Mouse (Mus musculus): Measurements from ENCODE around the gene F2rl3. TPM values are rescaled to one million over a fixed set of nuclear protein-coding genes. Genes with fewer than 3 reads are reported as not detected.

F2rl3 gene
- polyA plus RNA-seq, 1 experiment from 2014 or later, result 3.3 TPM

GRCm38 (mm10) chr8:72728636-72729035 lies 33.0 kb upstream of the F2rl3 start:
- Histone ChIP-seq H3K4me2 (ENCODE audit: low read depth, low read length) (no peak overlapping the region), H3K4me3 (ENCODE audit: low read depth, low read length) (no peak overlapping the region), H3K9me3 (ENCODE audit: low read length) (no peaks in the 10 kb centered on the region), H3K36me3 (replicated peaks; ENCODE audit: insufficient read depth, low read length) (peaks cover 65% of the 10 kb centered on the region), H3K9ac (replicated peaks) (no peak overlapping the region), H3K27ac (ENCODE audit: low read depth) (no peak overlapping the region), H3K4me1 (ENCODE audit: insufficient read depth) (peaks cover 8% of the 10 kb centered on the region), H3K27me3 (ENCODE audit: insufficient read depth, low read length) (no peaks in the 10 kb centered on the region)
- no peak for ATAC-seq
- WGBS (ENCODE audit: insufficient replicate concordance), result 81% methylated on average over 1 of the region's 1 CpGs
- TF ChIP-seq CTCF (IDR thresholded peaks at IDR 0.05; ENCODE audit: low read depth) (no peak), EP300 (IDR thresholded peaks at IDR 0.05; ENCODE audit: low read depth) (no peak)
- DNase-seq, result no peak

- Histone ChIP-seq H3K9ac (replicated peaks) (no peak overlapping the region), H3K4me1 (ENCODE audit: insufficient read depth) (no peaks in the 10 kb centered on the region), H3K4me2 (ENCODE audit: low read depth, low read length) (no peak overlapping the region), H3K36me3 (replicated peaks; ENCODE audit: insufficient read depth, low read length) (peaks cover 73% of the 10 kb centered on the region), H3K27ac (ENCODE audit: low read depth) (no peak overlapping the region), H3K4me3 (ENCODE audit: low read depth, low read length) (no peak overlapping the region), H3K27me3 (ENCODE audit: insufficient read depth, low read length) (no peaks in the 10 kb centered on the region), H3K9me3 (ENCODE audit: low read length) (no peaks in the 10 kb centered on the region)
- ATAC-seq (peak; percentile 43), DNase-seq (no peak)
- no peak for TF ChIP-seq EP300 (IDR thresholded peaks at IDR 0.05; ENCODE audit: low read depth)
- TF ChIP-seq CTCF (IDR thresholded peaks at IDR 0.05; ENCODE audit: low read depth), result 0 out of 2 replicates have a peak, but pooled peaks have one; percentile 21
- 66% methylated on average over 5 of the region's 5 CpGs for WGBS (ENCODE audit: insufficient replicate concordance)
Observed at GRCm38 (mm10) chr8:72735001-72735400, 26.7 kb upstream of the F2rl3 start.

- H3K4me3 ChIP-seq (ENCODE audit: low read depth, low read length), result no peak overlapping the region
- no peak for DNase-seq
- TF ChIP-seq CTCF (IDR thresholded peaks at IDR 0.05; ENCODE audit: low read depth) (no peak), EP300 (IDR thresholded peaks at IDR 0.05; ENCODE audit: low read depth) (no peak)
- no peak overlapping the region for H3K9ac ChIP-seq (replicated peaks)
- no peaks in the 10 kb centered on the region for H3K27me3 ChIP-seq (ENCODE audit: insufficient read depth, low read length)
- H3K4me1 ChIP-seq (ENCODE audit: insufficient read depth), result no peaks in the 10 kb centered on the region
- no peaks in the 10 kb centered on the region for H3K9me3 ChIP-seq (ENCODE audit: low read length)
- no peak for ATAC-seq
- no peak overlapping the region for H3K27ac ChIP-seq (ENCODE audit: low read depth)
- H3K4me2 ChIP-seq (ENCODE audit: low read depth, low read length), result no peak overlapping the region
- peaks cover 59% of the 10 kb centered on the region for H3K36me3 ChIP-seq (replicated peaks; ENCODE audit: insufficient read depth, low read length)
Observed at GRCm38 (mm10) chr8:72736868-72737267, 24.8 kb upstream of the F2rl3 start.

GRCm38 (mm10) chr8:72746061-72746460 lies 15.6 kb upstream of the F2rl3 start:
- no peaks in the 10 kb centered on the region for H3K9me3 ChIP-seq (ENCODE audit: low read length)
- ATAC-seq (peak; percentile 47; the same call in 1 of the 2 replicates), DNase-seq (peak; percentile 47)
- no peak overlapping the region for H3K27ac ChIP-seq (ENCODE audit: low read depth)
- H3K4me1 ChIP-seq (ENCODE audit: insufficient read depth), result no peaks in the 10 kb centered on the region
- WGBS (ENCODE audit: insufficient replicate concordance), result 43% methylated on average over 5 of the region's 5 CpGs
- no peak overlapping the region for H3K4me3 ChIP-seq (ENCODE audit: low read depth, low read length)
- no peaks in the 10 kb centered on the region for H3K27me3 ChIP-seq (ENCODE audit: insufficient read depth, low read length)
- peak; percentile 88 for TF ChIP-seq CTCF (IDR thresholded peaks at IDR 0.05; ENCODE audit: low read depth)
- no peak for TF ChIP-seq EP300 (IDR thresholded peaks at IDR 0.05; ENCODE audit: low read depth)
- H3K9ac ChIP-seq (replicated peaks), result no peak overlapping the region
- H3K36me3 ChIP-seq (replicated peaks; ENCODE audit: insufficient read depth, low read length), result peaks cover 70% of the 10 kb centered on the region
- H3K4me2 ChIP-seq (ENCODE audit: low read depth, low read length), result no peak overlapping the region

GRCm38 (mm10) chr8:72749846-72750245 lies 11.8 kb upstream of the F2rl3 start:
- Histone ChIP-seq H3K27me3 (ENCODE audit: insufficient read depth, low read length) (no peaks in the 10 kb centered on the region), H3K27ac (ENCODE audit: low read depth) (no peak overlapping the region), H3K4me3 (ENCODE audit: low read depth, low read length) (no peak overlapping the region), H3K4me2 (ENCODE audit: low read depth, low read length) (no peak overlapping the region), H3K9ac (replicated peaks) (no peak overlapping the region), H3K4me1 (ENCODE audit: insufficient read depth) (no peaks in the 10 kb centered on the region), H3K36me3 (replicated peaks; ENCODE audit: insufficient read depth, low read length) (peaks cover 80% of the 10 kb centered on the region), H3K9me3 (ENCODE audit: low read length) (no peaks in the 10 kb centered on the region)
- DNase-seq (peak; percentile 8), ATAC-seq (no peak)
- TF ChIP-seq EP300 (IDR thresholded peaks at IDR 0.05; ENCODE audit: low read depth) (no peak), CTCF (IDR thresholded peaks at IDR 0.05; ENCODE audit: low read depth) (no peak)
- WGBS (ENCODE audit: insufficient replicate concordance), result 94% methylated on average over 26 of the region's 26 CpGs

- Histone ChIP-seq H3K27ac (ENCODE audit: low read depth) (no peak overlapping the region), H3K4me1 (ENCODE audit: insufficient read depth) (no peaks in the 10 kb centered on the region), H3K36me3 (replicated peaks; ENCODE audit: insufficient read depth, low read length) (peaks cover 80% of the 10 kb centered on the region), H3K9ac (replicated peaks) (no peak overlapping the region), H3K4me2 (ENCODE audit: low read depth, low read length) (no peak overlapping the region), H3K4me3 (ENCODE audit: low read depth, low read length) (no peak overlapping the region), H3K9me3 (ENCODE audit: low read length) (no peaks in the 10 kb centered on the region), H3K27me3 (ENCODE audit: insufficient read depth, low read length) (no peaks in the 10 kb centered on the region)
- no peak for ATAC-seq
- 87% methylated on average over 6 of the region's 6 CpGs for WGBS (ENCODE audit: insufficient replicate concordance)
- peak; percentile 8 for DNase-seq
- TF ChIP-seq EP300 (IDR thresholded peaks at IDR 0.05; ENCODE audit: low read depth) (no peak), CTCF (IDR thresholded peaks at IDR 0.05; ENCODE audit: low read depth) (no peak)
Observed at GRCm38 (mm10) chr8:72750266-72750665, 11.4 kb upstream of the F2rl3 start.

- ATAC-seq, result no peak
Observed at GRCm38 (mm10) chr8:72751126-72751525, 10.6 kb upstream of the F2rl3 start.

More at GRCm38 (mm10) chr8:72751126-72751525, 10.6 kb upstream of the F2rl3 start:
- 84% methylated on average over 3 of the region's 3 CpGs for WGBS (ENCODE audit: insufficient replicate concordance)
- H3K36me3 ChIP-seq (replicated peaks; ENCODE audit: insufficient read depth, low read length), result peaks cover 78% of the 10 kb centered on the region
- H3K4me3 ChIP-seq (ENCODE audit: low read depth, low read length), result no peak overlapping the region
- H3K4me2 ChIP-seq (ENCODE audit: low read depth, low read length), result no peak overlapping the region
- H3K9ac ChIP-seq (replicated peaks), result no peak overlapping the region
- H3K9me3 ChIP-seq (ENCODE audit: low read length), result no peaks in the 10 kb centered on the region
- H3K4me1 ChIP-seq (ENCODE audit: insufficient read depth), result no peaks in the 10 kb centered on the region
- H3K27me3 ChIP-seq (ENCODE audit: insufficient read depth, low read length), result no peaks in the 10 kb centered on the region
- TF ChIP-seq CTCF (IDR thresholded peaks at IDR 0.05; ENCODE audit: low read depth) (no peak), EP300 (IDR thresholded peaks at IDR 0.05; ENCODE audit: low read depth) (no peak)
- peak; percentile 10 for DNase-seq
- H3K27ac ChIP-seq (ENCODE audit: low read depth), result no peak overlapping the region

Data from liver, postnatal 0 days (tissue).